Mouse (Mus musculus): ENCODE data around the gene Cd300c.

DNA sequence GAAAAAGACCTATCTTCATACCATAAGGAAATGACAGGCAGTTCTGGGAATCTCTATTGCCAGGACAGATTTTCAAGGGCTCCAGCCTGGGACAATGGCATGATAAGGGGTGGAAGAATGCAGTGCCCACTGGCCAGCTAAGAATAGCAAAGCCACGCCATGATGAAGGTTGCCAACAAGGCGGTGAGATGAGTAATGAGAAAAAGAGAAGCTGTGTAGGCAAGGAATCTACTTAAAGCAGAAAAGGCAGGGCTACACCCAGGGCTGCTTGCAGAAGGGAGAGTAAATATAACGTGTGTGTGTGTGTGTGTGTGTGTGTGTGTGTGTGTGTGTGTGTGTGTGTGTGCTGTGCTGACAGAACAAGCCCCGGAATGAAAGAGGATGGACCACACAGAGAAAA lies 12.9 kb upstream of the Cd300c start:
- TF ChIP-seq CTCF (IDR thresholded peaks at IDR 0.05; ENCODE audit: borderline replicate concordance, insufficient read depth, low read length) = no peak
- no peak for TF ChIP-seq POLR2A (IDR thresholded peaks at IDR 0.05; ENCODE audit: low read depth, low read length)

All from embryonic fibroblast, embryonic 13.5 days (primary cell).